Mouse (Mus musculus): ENCODE measurements at regions not wholly inside any gene's neighbourhood (a gene's known extent, or its start where the extent isn't known, plus 50 kb on each side); places are given as distances from the start of the nearest gene placed in this dataset.

GRCm38 (mm10) chr2:92841626-92842025 lies 73.3 kb upstream of the Syt13 start:
- ATAC-seq (replicated peaks; ENCODE audit: low read depth, poor library complexity, severe bottlenecking), result no peak

- ATAC-seq (replicated peaks; ENCODE audit: low read depth, poor library complexity, severe bottlenecking), result no peak
These were observed 69.7 kb upstream of the Syt13 start for GRCm38 (mm10) chr2:92845061-92845769.

- ATAC-seq (replicated peaks; ENCODE audit: low read depth, poor library complexity, severe bottlenecking), result no peak
These were observed 65.9 kb upstream of the Syt13 start for GRCm38 (mm10) chr2:92848962-92849361.

GRCm38 (mm10) chr2:92851336-92851735 lies 63.6 kb upstream of the Syt13 start:
- no peak for ATAC-seq (replicated peaks; ENCODE audit: low read depth, poor library complexity, severe bottlenecking)

GRCm38 (mm10) chr2:92853175-92853574 lies 61.7 kb upstream of the Syt13 start:
- ATAC-seq (replicated peaks; ENCODE audit: low read depth, poor library complexity, severe bottlenecking), result no peak

GRCm38 (mm10) chr2:92854331-92854730 lies 60.6 kb upstream of the Syt13 start:
- no peak for ATAC-seq (replicated peaks; ENCODE audit: low read depth, poor library complexity, severe bottlenecking)

GRCm38 (mm10) chr2:92856047-92856446 lies 58.9 kb upstream of the Syt13 start:
- ATAC-seq (replicated peaks; ENCODE audit: low read depth, poor library complexity, severe bottlenecking), result no peak

GRCm38 (mm10) chr2:92860502-92861197 lies 54.2 kb upstream of the Syt13 start:
- no peak for ATAC-seq (replicated peaks; ENCODE audit: low read depth, poor library complexity, severe bottlenecking)
